Mouse (Mus musculus) liver, adult 2 months (tissue): ENCODE data around the gene Saysd1.

Experiments used
- CTCF ChIP-seq: fragments of 200-500 bp; IDR thresholded peaks from 2 replicates; pipeline ENCODE4 v1.5.1; 2011; ENCODE audit warnings: low read depth, low read length, control low read depth
- POLR2A ChIP-seq: fragments of 200-500 bp; IDR thresholded peaks from 2 replicates; pipeline ENCODE4 v1.6.1; 2011; ENCODE audit warnings: low read length, control low read depth; ENCODE audit not compliant: insufficient read depth; ENCODE audit errors: extremely low read depth

DNA sequence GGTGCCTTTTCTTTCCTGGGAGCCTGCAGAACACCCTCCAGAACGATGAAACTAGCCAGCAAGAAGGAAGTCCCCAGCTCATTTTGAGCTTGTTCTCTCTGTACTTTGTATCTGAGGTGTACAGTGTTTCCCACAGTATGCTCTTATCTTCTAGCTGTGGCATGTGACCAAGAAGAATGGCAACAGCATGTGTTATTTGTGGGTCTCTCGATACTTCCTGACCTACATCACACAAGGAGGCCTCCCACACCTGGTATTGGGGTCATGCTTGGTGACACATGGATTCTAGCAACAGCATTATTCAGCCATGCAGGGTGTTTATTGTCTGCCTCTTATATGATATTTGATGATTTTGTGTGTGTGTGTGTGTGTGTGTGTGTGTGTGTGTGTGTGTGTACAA is 96.5 kb downstream of the Saysd1 start:
- TF ChIP-seq CTCF (no peak), POLR2A (no peak)
